Mouse (Mus musculus) hindbrain, postnatal 0 days (tissue): Measurements from ENCODE around the gene Pdlim1. TPM values are rescaled to one million over a fixed set of nuclear protein-coding genes. Genes with fewer than 3 reads are reported as not detected.

Experiments
- ATAC-seq: fragments of 200-750 bp; cut with Nextera tagmentation; 2 replicates; pipeline ENCODE4 v1.8.0; 2017; ENCODE audit warnings: mild to moderate bottlenecking, moderate TSS enrichment, moderate library complexity
- DNase-seq: peaks from one replicate; pipeline ENCODE4 v3.0.0-alpha.2; 2015; ENCODE audit warnings: low spot score
- H3K27ac ChIP-seq: fragments of 300-500 bp; sonication (generic); 2 replicates; pipeline ENCODE4 v1.5.1; 2014; ENCODE audit warnings: mild to moderate bottlenecking
- H3K27me3 ChIP-seq: fragments of 300-500 bp; sonication (generic); 2 replicates; pipeline ENCODE4 v1.6.1; 2014; ENCODE audit warnings: low read length, mixed read lengths; ENCODE audit not compliant: insufficient read depth
- H3K36me3 ChIP-seq: fragments of 300-500 bp; sonication (generic); 2 replicates; pipeline ENCODE4 v1.6.1; 2014; ENCODE audit warnings: low read length, mixed read lengths; ENCODE audit not compliant: insufficient read depth
- H3K4me1 ChIP-seq: fragments of 300-500 bp; sonication (generic); 2 replicates; pipeline ENCODE4 v1.6.1; 2014; ENCODE audit warnings: antibody characterized with exemption, low read length, mixed read lengths; ENCODE audit not compliant: insufficient read depth
- H3K4me2 ChIP-seq: fragments of 300-500 bp; sonication (generic); 2 replicates; pipeline ENCODE4 v1.6.1; 2014; ENCODE audit warnings: low read depth, mild to moderate bottlenecking, low read length, moderate library complexity, mixed read lengths
- H3K4me3 ChIP-seq: fragments of 300-500 bp; sonication (generic); 2 replicates; pipeline ENCODE4 v1.5.1; 2014; ENCODE audit warnings: low read length
- H3K9ac ChIP-seq: fragments of 300-500 bp; sonication (generic); replicated peaks from 2 replicates; pipeline ENCODE4 v1.6.1; 2014; ENCODE audit warnings: mild to moderate bottlenecking, low read length, moderate library complexity, mixed read lengths
- H3K9me3 ChIP-seq: fragments of 300-500 bp; sonication (generic); 2 replicates; pipeline ENCODE4 v1.6.1; 2016; ENCODE audit warnings: low read length, mixed read lengths
- CTCF ChIP-seq: IDR thresholded peaks from 2 replicates; pipeline ENCODE4 v1.5.1; 2016; ENCODE audit warnings: antibody characterized with exemption, control low read depth, low read depth
- WGBS: fragments of 180-500 bp; shearing (Covaris S2); extraction: QIAGEN DNeasy Blood & Tissue Kit; methylation state at CpG from one replicate; pipeline ENCODE4 v1.1.7; 2014; 5-methylcytosine and 5-hydroxymethylcytosine counted together
- polyA plus RNA-seq: library from polyadenylated mRNA; unstranded; fragments of >200 nt; fragmentation: Nextera tagmentation; extraction: Ambion mirVana; gene quantifications from 2 replicates; pipeline ENCODE4 v1.2.1, GENCODE M21; 2015
- total RNA-seq: library from RNA; depleted of rRNA; stranded (reverse); fragments of >200 nt; gene quantifications from 2 replicates; pipeline ENCODE4 v1.2.3, GENCODE M21; 2014

Gene Pdlim1
- total and polyA plus RNA-seq, 2 experiments from 2014 or later = 2.8 to 10.3 TPM

DNA sequence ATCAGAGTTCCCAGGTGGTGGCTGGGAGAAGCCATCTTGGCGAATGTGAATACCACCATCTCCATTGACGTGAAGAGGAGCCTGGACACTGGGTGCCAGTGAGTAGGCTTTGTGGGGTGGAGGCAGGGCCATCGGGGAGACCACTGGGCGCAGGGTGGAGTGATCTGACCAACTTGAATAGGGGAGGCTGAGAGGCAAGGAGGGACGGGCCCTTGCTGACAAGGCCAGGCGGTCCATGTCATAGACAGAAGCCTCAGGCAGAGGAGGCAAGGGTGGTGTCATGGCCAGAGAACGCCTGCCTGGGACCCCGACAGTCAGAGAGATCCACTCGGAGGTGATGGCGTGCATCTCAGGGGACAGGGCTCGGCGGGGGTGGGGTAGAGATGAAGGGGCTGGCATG lies 38.3 kb upstream of the Pdlim1 start:
- DNase-seq (no peak), ATAC-seq (no peak)
- no peak overlapping the region for H3K27ac ChIP-seq
- peaks cover 36% of the 10 kb centered on the region for H3K36me3 ChIP-seq
- H3K4me3 ChIP-seq = no peak overlapping the region
- H3K9me3 ChIP-seq = no peaks in the 10 kb centered on the region
- TF ChIP-seq CTCF = no peak
- H3K4me1 ChIP-seq = no peaks in the 10 kb centered on the region
- no peak overlapping the region for H3K4me2 ChIP-seq
- no peaks in the 10 kb centered on the region for H3K27me3 ChIP-seq
- 93% methylated on average over 12 of the region's 12 CpGs for WGBS
- no peak overlapping the region for H3K9ac ChIP-seq

DNA sequence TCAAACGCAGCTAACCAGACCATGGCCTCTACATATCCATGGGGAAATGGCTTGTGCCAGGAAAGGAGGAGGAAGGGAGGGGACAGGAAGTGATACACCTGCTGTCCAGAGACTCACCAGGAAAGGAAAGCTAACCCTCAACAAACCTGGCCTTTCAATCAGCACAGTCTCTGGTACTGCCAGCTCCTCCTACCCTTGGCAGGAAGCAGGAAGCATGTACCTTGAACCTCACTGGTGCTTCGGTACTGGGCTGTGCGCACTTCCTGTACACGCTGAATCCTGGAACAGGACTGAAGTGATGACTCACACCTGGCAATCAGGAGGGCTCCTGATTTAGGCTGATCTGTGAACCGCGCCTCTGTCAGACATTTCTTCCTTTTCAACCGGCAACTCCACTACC lies 35.9 kb upstream of the Pdlim1 start:
- 87% methylated on average over 7 of the region's 7 CpGs for WGBS
- no peaks in the 10 kb centered on the region for H3K9me3 ChIP-seq
- TF ChIP-seq CTCF = no peak
- no peaks in the 10 kb centered on the region for H3K4me1 ChIP-seq
- no peak overlapping the region for H3K27ac ChIP-seq
- no peak overlapping the region for H3K9ac ChIP-seq
- ATAC-seq (no peak), DNase-seq (no peak)
- no peaks in the 10 kb centered on the region for H3K27me3 ChIP-seq
- no peak overlapping the region for H3K4me2 ChIP-seq
- H3K36me3 ChIP-seq = peaks cover 17% of the 10 kb centered on the region; the same call in 1 of the 2 replicates
- no peak overlapping the region for H3K4me3 ChIP-seq

DNA sequence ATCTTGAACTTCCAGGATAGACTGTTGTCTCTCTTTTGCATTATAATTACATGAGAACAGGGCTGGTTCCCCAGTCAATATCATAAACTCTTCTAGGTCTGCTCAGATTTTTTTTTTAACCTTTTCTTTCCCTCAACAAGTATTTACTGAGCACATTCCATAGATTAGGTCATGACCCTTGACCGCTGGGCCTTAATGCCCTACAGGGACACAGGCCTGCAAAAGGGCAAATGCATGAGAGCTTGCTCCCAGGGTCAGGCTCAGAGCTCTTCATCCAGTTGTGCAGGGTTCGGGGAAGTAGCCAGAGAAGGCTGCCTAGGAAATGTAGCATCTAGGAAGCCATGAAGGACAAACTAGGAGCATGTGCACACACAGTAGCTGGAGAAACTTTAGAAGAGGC lies 35.0 kb upstream of the Pdlim1 start:
- Histone ChIP-seq H3K4me2 (no peak overlapping the region), H3K9ac (no peak overlapping the region), H3K9me3 (no peaks in the 10 kb centered on the region), H3K27me3 (no peaks in the 10 kb centered on the region), H3K36me3 (peaks cover 17% of the 10 kb centered on the region; the same call in 1 of the 2 replicates), H3K4me3 (no peak overlapping the region), H3K27ac (no peak overlapping the region), H3K4me1 (no peaks in the 10 kb centered on the region)
- no peak for TF ChIP-seq CTCF
- ATAC-seq = no peak
- no peak for DNase-seq
- WGBS = 76% methylated on average over 2 of the region's 2 CpGs

DNA sequence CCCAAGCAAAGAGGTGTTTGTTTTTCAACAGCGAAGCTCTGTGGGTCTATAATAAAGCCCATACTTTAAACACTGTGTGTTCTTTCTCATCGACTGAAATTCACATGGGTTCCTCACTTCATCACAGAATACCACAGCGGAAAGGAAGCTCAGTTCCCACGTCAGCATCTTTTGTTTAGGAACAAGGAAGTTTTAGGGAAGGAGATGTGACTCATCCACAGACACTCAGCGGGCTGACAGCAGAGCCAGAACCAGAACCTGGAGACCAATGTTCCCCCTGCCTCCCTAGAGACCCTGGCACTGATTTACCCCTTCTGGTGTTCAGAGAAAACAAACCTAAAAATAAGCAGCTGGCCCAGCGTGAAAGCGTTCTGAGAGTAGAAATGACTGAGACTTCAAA lies 33.8 kb upstream of the Pdlim1 start:
- WGBS = 77% methylated on average over 7 of the region's 7 CpGs
- H3K4me2 ChIP-seq = no peak overlapping the region
- H3K9ac ChIP-seq = no peak overlapping the region
- no peaks in the 10 kb centered on the region for H3K4me1 ChIP-seq
- DNase-seq (no peak), ATAC-seq (no peak)
- no peaks in the 10 kb centered on the region for H3K27me3 ChIP-seq
- no peak overlapping the region for H3K4me3 ChIP-seq
- H3K9me3 ChIP-seq = no peaks in the 10 kb centered on the region
- no peak for TF ChIP-seq CTCF
- no peak overlapping the region for H3K27ac ChIP-seq
- peaks cover 15% of the 10 kb centered on the region; the same call in 1 of the 2 replicates for H3K36me3 ChIP-seq

DNA sequence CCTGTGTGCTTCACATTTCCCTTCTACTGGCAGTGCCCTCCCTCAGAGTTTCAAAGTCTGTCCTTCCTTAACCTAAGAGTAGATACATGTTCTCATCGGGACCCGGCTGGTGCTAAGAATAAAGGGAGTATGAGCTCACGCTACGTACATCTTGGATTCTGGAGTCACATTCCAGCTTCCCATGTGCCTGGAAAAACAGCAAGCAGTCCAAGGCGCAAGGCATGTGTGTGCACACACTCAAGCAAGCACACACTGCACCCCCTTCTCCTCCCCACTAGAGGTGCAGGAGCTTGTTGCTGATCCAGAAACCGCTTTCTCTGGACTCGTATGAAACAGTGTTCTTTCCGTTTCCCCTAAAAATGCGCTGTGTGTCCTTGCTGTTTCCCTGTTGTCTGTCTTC lies 31.3 kb upstream of the Pdlim1 start:
- H3K27ac ChIP-seq = no peak overlapping the region
- TF ChIP-seq CTCF = peak; percentile 33; the same call in 1 of the 2 replicates
- H3K4me1 ChIP-seq = no peaks in the 10 kb centered on the region
- no peak overlapping the region for H3K4me3 ChIP-seq
- H3K4me2 ChIP-seq = no peak overlapping the region
- DNase-seq (no peak), ATAC-seq (no peak)
- no peaks in the 10 kb centered on the region for H3K27me3 ChIP-seq
- no peaks in the 10 kb centered on the region for H3K9me3 ChIP-seq
- 80% methylated on average over 9 of the region's 9 CpGs for WGBS
- H3K9ac ChIP-seq = no peak overlapping the region
- peaks cover 7% of the 10 kb centered on the region; the same call in 1 of the 2 replicates for H3K36me3 ChIP-seq

DNA sequence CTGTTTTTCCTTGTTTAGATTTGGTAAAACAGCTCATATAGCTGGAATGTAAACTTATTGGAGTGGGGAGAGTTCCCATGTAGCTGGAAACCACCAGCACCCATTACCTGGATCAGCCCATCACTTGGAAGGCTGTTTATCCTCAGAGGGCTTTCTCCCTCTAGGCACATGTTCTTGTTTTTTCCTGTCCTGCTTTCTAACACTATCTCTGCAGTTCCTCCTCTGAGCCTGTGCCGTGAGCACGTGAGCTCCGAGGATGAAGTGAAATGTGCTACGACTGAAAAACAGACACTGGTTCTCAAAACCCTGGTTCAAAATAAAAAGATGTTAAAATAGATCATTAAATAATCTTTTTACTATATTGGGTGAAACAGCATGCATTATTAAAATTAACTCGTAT lies 30.8 kb upstream of the Pdlim1 start:
- no peak overlapping the region for H3K4me2 ChIP-seq
- no peaks in the 10 kb centered on the region for H3K4me1 ChIP-seq
- no peaks in the 10 kb centered on the region for H3K9me3 ChIP-seq
- H3K4me3 ChIP-seq = no peak overlapping the region
- H3K36me3 ChIP-seq = peaks cover 10% of the 10 kb centered on the region; the same call in 1 of the 2 replicates
- no peak overlapping the region for H3K9ac ChIP-seq
- no peak for DNase-seq
- no peak for TF ChIP-seq CTCF
- H3K27me3 ChIP-seq = no peaks in the 10 kb centered on the region
- no peak overlapping the region for H3K27ac ChIP-seq
- 83% methylated on average over 5 of the region's 5 CpGs for WGBS
- ATAC-seq = no peak

DNA sequence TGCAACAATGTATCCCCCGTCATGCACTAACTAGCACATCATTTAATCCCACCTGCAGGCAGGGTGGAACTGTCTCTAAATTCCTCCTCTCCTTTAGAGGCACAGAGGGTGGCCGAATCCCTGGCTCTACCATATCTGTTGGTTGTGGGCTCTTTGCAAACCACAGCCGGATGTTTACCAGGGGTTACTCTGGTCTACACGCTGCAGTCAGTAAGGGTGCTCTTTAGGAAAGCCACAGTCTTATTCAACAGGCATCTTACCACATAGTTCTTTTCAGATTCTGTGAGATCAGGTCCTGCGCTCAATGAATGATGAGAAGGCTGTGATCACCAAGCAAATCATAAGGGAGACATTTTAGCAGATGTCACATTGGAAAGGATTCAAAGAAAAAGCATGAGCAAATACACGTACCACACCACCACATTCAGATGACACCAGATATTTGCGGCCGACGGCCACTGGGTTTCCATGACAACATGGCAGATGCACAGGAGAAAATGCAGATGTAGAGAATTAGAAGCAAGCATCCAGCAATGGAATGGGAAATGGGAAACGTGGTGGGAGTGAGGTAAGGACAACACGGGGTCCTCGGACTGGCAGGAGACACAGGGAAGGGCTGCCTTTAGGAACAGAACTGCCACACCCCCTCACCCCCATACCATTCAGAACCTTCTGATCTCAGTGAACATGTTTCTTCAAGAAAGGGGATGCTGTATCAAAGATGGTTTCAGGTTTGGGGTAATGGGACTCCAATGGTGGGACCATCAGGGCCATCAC lies 28.5 kb upstream of the Pdlim1 start:
- 0 out of 2 replicates have a peak overlapping the region, but pooled peaks have one; percentile 32 for H3K27ac ChIP-seq
- H3K27me3 ChIP-seq = no peaks in the 10 kb centered on the region
- no peak overlapping the region for H3K9ac ChIP-seq
- peak; percentile 30 for DNase-seq
- ATAC-seq = peak; percentile 43
- no peak overlapping the region for H3K4me3 ChIP-seq
- no peak overlapping the region for H3K4me2 ChIP-seq
- peaks cover 10% of the 10 kb centered on the region; the same call in 1 of the 2 replicates for H3K36me3 ChIP-seq
- no peaks in the 10 kb centered on the region for H3K4me1 ChIP-seq
- TF ChIP-seq CTCF = no peak
- 60% methylated on average over 12 of the region's 12 CpGs for WGBS
- no peaks in the 10 kb centered on the region for H3K9me3 ChIP-seq
